Mouse (Mus musculus) activated CD4-positive, CD25-positive, alpha-beta regulatory T cell (primary cell): ENCODE measurements around the gene Ccl12. TPM values are rescaled to one million over a fixed set of nuclear protein-coding genes. Genes with fewer than 3 reads are reported as not detected.

Source experiments
- polyA plus RNA-seq, 2 experiments: library from polyadenylated mRNA; unstranded; fragments of 100-300 nt; shearing (Covaris generic); gene quantifications; one replicate each; pipeline ENCODE4 v1.2.1; 2017

Ccl12 gene
- 1 to 10 TPM in 1 of 2 experiments, not detected in 1; 3.9 TPM for polyA plus RNA-seq

GRCm38 (mm10) chr11:82101529-82101928, at the start of gene Ccl12:
Ccl12 (plus strand) TSS chr11:82101845.

GRCm38 (mm10) chr11:82057646-82058045, 44.0 kb upstream of the Ccl12 start, which contains the start of gene Ccl11:
Ccl11 (plus strand) TSS chr11:82057823.

GRCm38 (mm10) chr11:82114885-82115284, 13.2 kb downstream of the Ccl12 start, which contains the start of gene Ccl8:
Ccl8 (plus strand) TSS chr11:82115185.

Other genes with a start within 250 kb of the Ccl12 start
- under 1 TPM; 0.08 to 0.16 TPM for gene 5530401A14Rik, start 241.2 kb upstream of the Ccl12 start, polyA plus RNA-seq
- not detected for gene Asic2, start 133.4 kb upstream of the Ccl12 start, polyA plus RNA-seq
- under 1 TPM in 1 of 2 experiments, not detected in 1; 0.42 TPM for gene Ccl2, start 66.3 kb upstream of the Ccl12 start, polyA plus RNA-seq
- not detected for gene Gm17268, start 63.3 kb upstream of the Ccl12 start, polyA plus RNA-seq
- gene Ccl7, start 56.1 kb upstream of the Ccl12 start, polyA plus RNA-seq, result under 1 TPM; 0.88 to 0.96 TPM
- not detected for gene Ccl11, start 44.0 kb upstream of the Ccl12 start, polyA plus RNA-seq
- gene Ccl8, start 13.3 kb downstream of the Ccl12 start, polyA plus RNA-seq, result 100 to 1,000 TPM in 1 of 2 experiments, 1 to 10 TPM in 1; 1.4 to 209 TPM
- 10 to 100 TPM in 1 of 2 experiments, 1 to 10 TPM in 1; 3.9 to 20.3 TPM for gene Ccl1, start 203.8 kb downstream of the Ccl12 start, polyA plus RNA-seq